ENCODE assay signal across 1 mouse cellular context in the genomic region with DNA sequence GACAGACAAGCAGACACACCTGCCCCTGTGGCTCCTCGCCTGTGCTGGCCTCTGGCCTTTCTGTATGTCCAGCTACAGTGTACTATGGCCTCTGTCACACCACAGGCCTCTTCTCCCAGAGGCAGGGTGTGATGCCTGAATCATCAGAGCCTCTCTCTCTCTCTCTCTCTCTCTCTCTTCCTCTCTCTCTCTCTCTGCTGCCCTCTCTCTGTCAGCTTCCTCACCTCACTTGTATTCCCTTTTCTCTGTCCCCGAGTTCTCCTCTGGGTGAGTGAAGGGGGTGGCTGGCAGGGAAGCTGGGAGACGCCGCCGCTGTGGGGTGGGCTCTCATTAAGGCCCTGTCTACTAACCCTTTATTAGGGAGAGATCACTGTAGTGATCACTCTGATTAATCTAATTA.
A peak's percentile ranks its signal among the peaks of the same experiment; 100 is the strongest.
TF ChIP-seq lines count a peak whose summit lies in the region.

No protein-coding gene starts in this region.

TF ChIP-seq in CH12.LX, 34 proteins besides CTCF, POLR2A, EP300 and RAD21:
- TF ChIP-seq SMC3 (IDR thresholded peaks at IDR 0.05; ENCODE audit: low read depth, low read length) = peak; percentile 42
- TF ChIP-seq ZMIZ1 (IDR thresholded peaks at IDR 0.05; ENCODE audit: low read depth, low read length) = no peak
